Mouse (Mus musculus) layer of hippocampus, adult 2 months (tissue): ENCODE data around the gene Vpreb3. TPM values are rescaled to one million over a fixed set of nuclear protein-coding genes. Genes with fewer than 3 reads are reported as not detected.

Source experiments
- DNase-seq, 2 experiments: peaks; one replicate each; pipeline ENCODE4 v3.0.0; 2022; ENCODE audit warnings: low spot score in 2 of 2
- H3K27ac ChIP-seq: fragments of 200-600 bp; 2 replicates; pipeline ENCODE4 v1.8.1; 2022
- H3K4me3 ChIP-seq: fragments of 200-600 bp; 2 replicates; pipeline ENCODE4 v1.8.1; 2022; ENCODE audit warnings: mild to moderate bottlenecking
- CTCF ChIP-seq: fragments of 200-600 bp; conservative IDR thresholded peaks from 2 replicates; pipeline ENCODE4 v1.8.1; 2022; ENCODE audit warnings: antibody characterized with exemption, mild to moderate bottlenecking, moderate library complexity
- total RNA-seq, 2 experiments: library from RNA; stranded (reverse); gene quantifications; 2 replicates each; pipeline ENCODE4 v1.2.3; 2021

Vpreb3 gene
- total RNA-seq, 2 experiments from 2014 or later: not detected

DNA sequence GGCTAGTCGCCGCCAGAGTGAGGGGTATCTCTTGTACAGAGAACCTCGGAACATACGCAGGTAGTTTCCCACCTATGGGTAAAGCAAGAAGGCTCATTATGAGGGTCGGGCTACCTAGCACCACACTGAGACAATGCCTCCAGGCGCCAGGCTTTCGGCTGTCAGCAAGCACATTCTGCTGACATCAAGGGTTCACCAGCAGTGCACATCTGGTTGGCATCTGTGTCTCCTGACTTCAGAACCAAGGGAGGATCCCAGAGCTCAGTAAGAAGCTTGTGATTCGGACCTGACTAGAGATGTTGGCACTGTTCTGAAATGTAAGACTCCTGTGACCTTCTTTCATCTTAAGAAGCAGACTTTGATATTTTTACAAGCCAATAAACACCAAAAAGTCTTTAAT, 26.0 kb upstream of the Vpreb3 start:
- no peak overlapping the region for H3K4me3 ChIP-seq
- no peak overlapping the region for H3K27ac ChIP-seq
- no peak for DNase-seq
- no peak for TF ChIP-seq CTCF

- DNase-seq: no peak
- no peak for TF ChIP-seq CTCF
- Histone ChIP-seq H3K27ac (no peak overlapping the region), H3K4me3 (no peak overlapping the region)
These were observed 23.8 kb upstream of the Vpreb3 start for GRCm38 (mm10) chr10:75919026-75919425.

- Histone ChIP-seq H3K4me3 (peak within 1 kb of the TSS; percentile 100), H3K27ac (peak within 1 kb of the TSS; percentile 97)
- no peak for TF ChIP-seq CTCF
- peak; percentile 92 to 94 for DNase-seq
These were observed 21.7 kb upstream of the Vpreb3 start, which contains the start of gene Smarcb1 for GRCm38 (mm10) chr10:75921026-75921725. Gene Smarcb1, minus strand, starts transcription at chr10:75921617.

DNA sequence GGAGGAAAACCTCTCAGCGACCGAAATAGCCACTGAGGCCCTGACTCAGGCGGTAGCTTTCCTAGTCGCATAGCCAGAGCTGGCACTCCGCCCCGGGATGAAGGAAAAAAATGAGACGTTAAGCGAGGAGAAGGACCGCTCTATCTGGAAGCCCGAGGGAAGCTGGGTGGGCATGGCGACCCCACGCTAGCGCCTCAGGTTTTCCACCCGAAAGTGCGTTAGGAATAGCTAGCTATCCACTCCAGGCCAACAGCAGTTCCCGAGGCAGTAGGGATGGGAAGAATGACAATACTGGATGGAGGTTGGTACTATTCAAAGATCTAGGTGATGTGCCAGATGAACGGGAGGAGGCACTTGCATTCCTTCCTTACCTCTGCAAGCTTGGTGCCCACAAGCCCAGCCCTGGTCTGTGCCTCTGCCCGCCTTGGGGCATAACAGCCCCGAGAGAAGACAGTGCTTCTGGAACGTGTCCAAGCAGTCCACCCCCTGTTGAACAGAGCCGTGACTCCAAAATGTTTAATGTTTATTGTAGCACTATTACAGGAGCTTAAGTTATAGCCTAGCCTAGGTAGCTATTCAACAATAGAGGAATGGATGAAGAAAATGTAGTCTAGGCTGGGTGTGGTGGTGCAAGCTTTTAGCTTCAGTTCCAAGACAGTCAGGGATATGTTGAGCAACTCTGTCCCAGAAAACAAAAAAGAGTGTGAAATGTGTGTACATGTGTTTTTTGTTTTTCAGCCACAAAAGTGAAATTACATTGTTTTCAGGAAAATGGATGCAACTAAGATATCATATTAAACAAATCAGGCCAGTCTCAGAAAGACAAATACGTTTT, 20.9 kb upstream of the Vpreb3 start:
- DNase-seq: no peak
- Histone ChIP-seq H3K27ac (peak overlapping the region; percentile 97), H3K4me3 (peak overlapping the region; percentile 100)
- TF ChIP-seq CTCF: no peak

- peak; percentile 63 for TF ChIP-seq CTCF
- Histone ChIP-seq H3K4me3 (no peak overlapping the region), H3K27ac (no peak overlapping the region)
- no peak for DNase-seq
These were observed 18.5 kb upstream of the Vpreb3 start for GRCm38 (mm10) chr10:75924324-75924723.

- Histone ChIP-seq H3K4me3 (no peak overlapping the region), H3K27ac (no peak overlapping the region)
- TF ChIP-seq CTCF: no peak
- DNase-seq: no peak
These were observed 16.5 kb upstream of the Vpreb3 start for GRCm38 (mm10) chr10:75926396-75926795.

DNA sequence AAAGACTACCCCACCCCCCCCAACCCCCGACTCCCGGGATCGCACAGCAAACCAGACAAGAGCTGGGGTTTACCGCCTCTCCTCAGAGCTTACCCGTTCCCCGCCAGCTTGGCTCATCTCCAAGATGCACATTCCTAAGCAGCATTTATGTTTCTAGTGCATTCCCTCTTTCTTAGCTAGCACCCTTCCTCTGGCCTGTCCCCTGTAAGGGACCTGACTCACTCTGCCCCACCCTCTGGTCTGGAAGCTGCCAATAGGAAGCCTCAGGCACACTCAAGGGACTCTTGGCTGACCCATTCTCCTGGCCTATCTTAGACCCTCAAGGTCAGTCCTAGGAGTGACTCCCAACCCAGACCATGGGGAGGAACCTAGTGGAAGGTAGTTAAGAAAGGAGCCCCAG, 12.6 kb upstream of the Vpreb3 start:
- no peak overlapping the region for H3K27ac ChIP-seq
- DNase-seq: no peak
- no peak for TF ChIP-seq CTCF

GRCm38 (mm10) chr10:75931311-75931710, 11.5 kb upstream of the Vpreb3 start:
- DNase-seq: no peak
- no peak for TF ChIP-seq CTCF
- Histone ChIP-seq H3K27ac (no peak overlapping the region), H3K4me3 (no peak overlapping the region)

More for the DNA sequence above, 12.6 kb upstream of the Vpreb3 start:
- no peak overlapping the region for H3K4me3 ChIP-seq

DNA sequence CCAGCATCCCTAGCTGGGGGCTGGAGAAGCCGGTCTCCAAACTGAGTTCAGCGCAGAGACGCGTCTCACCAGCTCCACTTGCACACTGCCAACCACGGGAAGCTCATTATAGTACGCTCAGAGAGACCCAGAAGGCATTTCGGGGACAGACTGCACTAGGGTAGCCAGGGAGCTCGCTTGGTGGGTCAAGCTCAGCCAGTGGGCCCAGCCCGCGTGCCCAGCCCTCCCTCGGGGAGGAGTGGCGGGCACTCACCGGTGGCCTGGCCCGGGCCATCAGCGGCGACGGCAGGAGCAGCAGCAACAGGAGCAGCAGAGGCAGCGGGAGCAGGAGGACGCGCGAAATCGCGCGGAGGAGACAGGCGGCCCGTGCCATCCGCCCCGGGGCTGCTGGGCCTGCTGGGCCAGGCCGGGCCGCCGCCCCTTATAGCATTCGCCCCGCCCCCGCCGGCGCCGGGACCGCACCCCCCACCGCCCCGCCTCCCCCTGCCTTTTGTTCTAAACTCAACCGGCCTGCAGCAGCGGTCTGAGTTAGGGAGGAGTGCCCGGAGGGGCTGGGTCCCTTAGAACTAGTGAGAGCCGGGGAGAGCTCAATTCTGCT, 10.7 kb upstream of the Vpreb3 start:
- DNase-seq: peak in 1 of 2 experiments; percentile 34
- H3K4me3 ChIP-seq: peak overlapping the region; percentile 64
- peak overlapping the region; percentile 58 for H3K27ac ChIP-seq
- no peak for TF ChIP-seq CTCF

DNA sequence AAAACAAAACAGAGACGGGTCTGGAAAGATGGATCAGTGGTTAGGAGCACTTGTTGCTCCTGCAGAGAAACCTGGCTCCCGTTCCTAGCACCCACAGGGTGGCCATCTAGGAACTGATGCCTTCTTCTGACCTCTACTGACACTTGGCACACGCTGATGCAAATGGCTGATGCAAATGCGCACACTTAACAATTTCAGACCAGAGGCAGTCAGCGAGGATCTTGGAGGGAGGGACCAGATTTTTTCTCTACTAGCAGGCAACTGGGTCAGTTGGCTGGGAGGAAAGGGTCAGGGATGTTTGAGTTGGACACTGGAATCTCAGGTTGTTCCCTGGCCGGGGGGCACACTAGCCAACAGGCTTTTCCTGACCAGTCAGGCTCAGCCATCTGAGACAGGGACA, 10.0 kb upstream of the Vpreb3 start, which contains the start of gene Chchd10:
Gene Chchd10 (plus strand): TSS at position 240 of the 400 bp plus-strand sequence.
- Histone ChIP-seq H3K27ac (peak within 1 kb of the TSS; percentile 58), H3K4me3 (peak within 1 kb of the TSS; percentile 64)
- no peak for DNase-seq
- no peak for TF ChIP-seq CTCF

DNA sequence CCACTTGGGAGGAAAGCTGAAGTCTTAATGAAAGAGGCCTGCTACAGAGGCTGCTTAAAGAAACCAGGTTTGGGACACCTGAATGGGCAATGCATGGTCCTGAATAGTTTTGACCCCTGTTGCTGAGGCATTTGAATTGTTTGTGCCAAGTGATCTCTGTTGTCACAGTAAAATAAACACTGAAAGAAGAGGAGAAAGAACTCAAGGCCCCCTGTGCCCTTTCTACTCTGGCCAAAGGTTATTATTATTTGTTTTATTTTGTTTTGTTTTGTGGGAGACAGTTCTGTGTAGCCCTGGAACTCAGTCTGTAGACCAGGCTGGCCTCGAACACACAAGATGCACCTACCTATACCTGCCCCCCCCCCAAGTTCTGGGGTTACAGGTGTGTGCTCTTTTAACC, 7.9 kb upstream of the Vpreb3 start:
- H3K27ac ChIP-seq: no peak overlapping the region; the same call in 1 of the 2 replicates
- H3K4me3 ChIP-seq: peak overlapping the region; percentile 84; the same call in 1 of the 2 replicates
- TF ChIP-seq CTCF: no peak
- no peak for DNase-seq

DNA sequence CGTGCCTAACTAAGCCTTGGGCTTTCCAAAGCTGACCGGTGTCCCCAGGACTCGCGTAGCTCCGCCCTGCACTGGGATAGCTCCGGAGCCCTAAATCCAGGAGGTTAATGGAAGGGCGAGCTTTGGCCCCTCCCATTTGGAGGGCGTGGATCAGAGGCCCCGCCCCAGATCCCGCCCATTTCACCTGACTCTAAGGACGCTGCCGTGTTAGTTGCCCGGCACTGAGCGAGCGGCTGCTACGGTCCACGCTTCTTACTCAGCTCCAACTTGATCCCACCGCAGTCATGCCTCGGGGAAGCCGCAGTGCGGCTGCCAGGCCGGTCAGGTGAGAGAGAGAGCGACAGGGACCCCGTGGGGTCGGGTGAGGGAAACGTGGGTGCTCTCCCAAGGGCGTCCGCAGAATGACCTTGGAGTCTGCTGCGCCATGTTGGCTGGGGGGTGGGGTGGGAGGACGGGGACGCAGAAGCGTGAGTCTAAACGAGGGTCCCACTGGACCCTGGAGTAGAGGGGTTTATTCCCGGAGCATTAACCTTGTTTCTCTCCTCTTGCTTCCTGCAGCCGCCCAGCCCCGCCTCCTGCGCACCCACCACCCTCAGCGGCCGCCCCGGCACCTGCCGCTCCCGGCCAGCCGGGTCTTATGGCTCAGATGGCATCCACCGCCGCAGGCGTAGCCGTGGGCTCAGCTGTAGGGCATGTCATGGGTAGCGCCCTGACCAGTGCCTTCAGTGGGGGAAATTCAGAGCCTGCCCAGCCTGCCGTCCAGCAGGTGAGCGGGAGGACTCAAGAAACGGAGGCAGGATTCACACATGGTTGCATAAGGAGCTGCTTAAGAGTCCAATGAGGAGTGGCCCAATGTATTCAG, 6.9 kb upstream of the Vpreb3 start, which contains the start of gene Mmp11:
Gene Mmp11 (minus strand): TSS at position 817 of the 862 bp plus-strand sequence.
- DNase-seq: peak; percentile 67 to 78
- no peak for TF ChIP-seq CTCF
- Histone ChIP-seq H3K27ac (peak within 1 kb of the TSS; percentile 89), H3K4me3 (peak within 1 kb of the TSS; percentile 84)
